Mouse (Mus musculus) layer of hippocampus, adult 9-10 months (tissue): ENCODE data around the gene Tsx.
"Not testable (repeated sequence)": the region's sequence is repeated elsewhere in the genome, so short reads cannot be mapped to it uniquely, and the experiment has no call there.

Experiments used
- DNase-seq: peaks from one replicate; pipeline ENCODE4 v3.0.0; 2022; ENCODE audit warnings: low spot score

Tsx gene

DNA sequence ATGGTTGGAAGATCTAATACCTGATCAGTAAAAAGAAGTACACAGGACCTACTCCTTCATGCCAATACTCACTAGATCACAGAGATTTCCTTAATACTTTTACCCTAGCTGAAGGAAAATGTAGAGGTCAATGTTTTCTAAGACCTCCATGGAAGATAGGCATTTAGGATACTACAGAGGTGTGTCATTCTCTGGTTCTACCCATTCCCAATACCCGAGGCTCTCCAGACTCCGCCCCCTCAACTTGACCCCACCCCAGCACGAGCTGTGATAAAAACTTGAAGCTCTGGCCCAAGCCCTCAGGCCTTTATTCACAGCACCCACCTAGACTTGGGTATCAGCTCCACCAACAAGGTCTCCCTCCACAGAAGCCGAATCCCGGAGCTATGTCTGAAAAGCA lies at the start of gene Tsx:
Tsx (plus strand) TSS at position 301 of the 400 bp plus-strand sequence.
- no peak for DNase-seq

DNA sequence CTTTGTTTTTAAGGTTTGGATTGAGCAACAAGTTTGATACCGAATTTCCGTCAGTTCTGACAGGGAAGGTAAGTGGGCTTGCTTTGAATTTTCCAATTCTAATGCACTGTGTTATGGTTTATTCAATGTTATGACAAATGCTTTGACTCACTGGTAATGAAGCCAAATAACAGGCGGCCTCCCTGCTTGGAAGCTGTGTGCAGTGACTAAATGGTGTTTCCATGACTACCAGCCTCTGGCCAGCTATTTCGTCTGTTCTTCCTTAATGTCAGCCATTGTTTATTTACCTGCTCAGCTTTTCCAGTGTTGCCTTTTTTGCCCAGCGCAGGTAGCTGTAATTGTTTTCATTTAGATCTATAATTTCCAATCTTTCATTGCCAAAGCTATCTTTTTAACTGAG lies 48.1 kb upstream of the Tsx start:
- DNase-seq = no peak

DNA sequence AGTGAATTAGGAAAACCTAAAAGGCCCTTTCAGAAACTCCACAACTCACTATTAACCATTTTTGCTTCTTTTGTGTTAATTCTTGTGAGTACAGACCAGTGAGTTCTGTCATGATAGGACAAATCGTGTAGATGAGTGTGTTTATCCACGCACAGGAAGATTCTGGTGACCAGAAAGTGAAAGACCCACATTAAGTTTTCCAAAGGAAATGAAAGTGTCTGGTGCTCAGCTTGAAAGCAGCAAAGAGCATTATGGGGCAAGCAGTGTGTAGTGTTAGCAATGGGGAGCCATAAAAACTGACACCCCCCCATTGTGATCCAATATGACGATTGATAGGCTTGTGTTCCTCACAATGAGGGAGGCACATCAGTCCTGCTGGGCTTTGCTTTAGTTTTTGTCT lies 45.6 kb upstream of the Tsx start:
- DNase-seq = no peak

DNA sequence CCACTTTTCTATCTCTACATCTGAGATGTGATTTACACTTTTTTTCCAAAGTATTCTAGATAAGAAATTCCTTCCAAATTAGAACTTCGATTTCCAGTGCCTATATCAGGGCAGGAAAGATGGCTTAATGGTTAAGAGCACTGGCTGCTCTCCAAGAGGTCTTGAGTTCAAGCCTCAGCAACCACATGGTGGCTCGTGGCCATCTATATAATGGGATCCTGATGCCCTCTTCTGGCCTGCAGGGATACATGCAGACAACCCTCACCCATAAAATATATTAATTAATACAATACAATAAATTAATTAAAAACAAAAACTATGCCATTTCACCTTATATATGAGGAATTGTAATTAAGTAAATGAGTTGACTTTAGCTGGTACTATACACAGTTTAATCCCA lies 43.0 kb upstream of the Tsx start:
- DNase-seq = no peak

DNA sequence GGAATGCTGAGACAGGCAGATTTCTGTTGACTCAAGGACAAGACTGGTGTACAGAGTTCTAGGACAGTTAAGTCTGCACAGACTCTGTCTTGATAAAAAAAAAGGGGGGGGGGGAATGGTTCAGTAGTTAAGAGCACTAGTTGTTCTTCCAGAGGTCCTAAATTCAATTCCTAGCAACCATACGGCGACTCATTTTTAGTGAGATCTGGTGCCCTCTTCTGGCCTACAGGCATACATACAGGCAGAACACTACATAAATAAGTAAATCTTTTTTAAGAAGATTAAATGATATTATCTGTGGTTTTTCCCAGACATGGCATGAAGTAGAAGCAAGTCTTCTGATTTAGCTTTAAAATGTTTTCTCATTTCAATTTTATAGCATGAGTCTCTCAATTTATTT lies 42.6 kb upstream of the Tsx start:
- DNase-seq = no peak

DNA sequence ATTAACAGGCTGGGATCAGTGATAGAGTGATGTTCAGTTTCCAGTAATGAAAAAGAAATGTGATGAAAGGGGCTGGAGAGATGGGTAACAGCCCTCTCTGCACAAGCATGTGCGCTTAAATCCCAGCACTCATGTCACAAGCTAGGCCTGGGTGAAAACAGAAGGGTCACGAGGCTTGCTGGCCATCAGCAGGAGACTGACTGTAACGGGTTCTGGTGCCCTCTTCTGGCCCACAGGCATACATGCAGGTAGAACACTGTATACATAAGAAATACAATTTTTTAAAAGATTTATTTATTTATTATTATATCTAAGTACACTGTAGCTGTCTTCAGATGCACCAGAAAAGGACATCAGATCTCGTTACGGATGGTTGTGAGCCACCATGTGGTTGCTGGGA lies 40.0 kb upstream of the Tsx start:
- no peak for DNase-seq

DNA sequence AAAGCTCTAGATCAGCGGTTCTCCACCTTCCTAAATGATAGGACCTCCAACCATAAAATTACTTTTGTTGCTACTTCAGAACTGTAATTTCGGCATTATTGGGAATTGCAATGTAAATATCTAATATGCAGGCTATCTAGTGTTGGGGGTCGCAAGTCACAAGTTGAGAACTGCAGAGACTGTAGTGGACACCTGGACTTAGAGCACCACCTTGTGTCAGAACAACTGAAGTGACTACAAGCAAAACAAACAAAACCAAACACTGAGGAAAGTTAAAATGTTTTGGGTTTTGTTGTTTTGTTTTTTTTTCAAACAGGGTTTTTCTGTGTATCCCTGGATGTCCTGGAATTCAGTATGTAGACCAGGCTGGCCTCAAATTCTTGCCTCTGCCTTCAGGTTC lies 29.7 kb upstream of the Tsx start:
- no peak for DNase-seq

DNA sequence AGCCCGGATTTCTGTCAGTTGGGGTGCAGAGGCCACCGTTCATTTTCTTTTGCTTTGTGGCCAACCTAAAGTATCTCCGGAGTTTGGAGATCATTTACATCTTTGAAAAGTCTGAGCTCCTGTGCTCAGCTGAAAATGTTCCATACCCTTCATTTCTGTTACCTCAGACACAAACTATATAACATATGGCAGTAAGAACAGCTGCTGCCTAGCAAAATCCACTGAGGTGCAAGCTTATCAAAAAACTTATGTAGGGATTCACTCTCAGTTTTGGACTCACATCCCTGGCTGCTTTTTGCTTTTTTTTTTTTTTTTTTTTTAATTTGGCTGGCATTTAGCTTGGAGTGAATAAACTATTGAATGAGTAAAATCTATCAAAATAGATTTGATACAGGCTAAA lies 26.1 kb upstream of the Tsx start:
- no peak for DNase-seq

DNA sequence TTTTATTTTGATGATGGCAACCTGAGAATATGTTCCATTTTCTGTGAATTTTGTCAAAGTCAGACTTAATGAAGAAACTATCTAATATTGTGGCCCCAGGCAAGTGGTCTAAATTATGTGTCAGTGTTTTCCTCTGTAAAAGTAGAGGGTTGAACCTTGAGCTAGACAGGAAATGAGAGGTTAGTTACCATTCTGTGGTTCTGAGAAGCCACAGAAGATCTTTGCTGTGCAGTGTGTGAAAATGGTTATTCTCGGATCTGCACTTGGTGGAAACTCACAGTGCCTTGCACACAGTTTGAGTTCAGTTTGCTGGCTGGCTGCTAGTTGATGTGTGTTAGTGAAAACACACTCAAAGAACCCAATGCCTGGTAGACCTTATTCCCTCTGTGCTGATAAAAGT lies 20.4 kb upstream of the Tsx start:
- no peak for DNase-seq

DNA sequence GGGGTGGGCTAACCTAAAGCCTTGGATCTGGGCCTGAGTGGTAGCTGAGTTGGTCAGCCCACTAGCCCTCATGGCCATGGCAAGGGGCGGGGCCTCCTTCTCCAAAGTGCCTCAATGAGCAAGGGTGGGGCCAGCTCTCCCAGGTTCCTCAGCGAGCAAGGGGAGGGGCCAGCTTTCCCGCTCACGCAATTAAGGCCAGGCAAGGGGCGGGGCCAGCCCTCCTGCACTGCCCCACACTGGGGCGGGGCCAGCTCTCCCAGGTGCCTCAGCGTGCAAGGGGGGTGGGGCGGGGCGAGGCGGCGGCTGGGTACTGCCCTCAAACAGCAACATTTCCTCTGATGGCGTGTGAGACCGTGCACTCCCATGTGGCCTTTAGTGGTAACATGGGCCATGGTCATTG lies 9.2 kb upstream of the Tsx start:
- no peak for DNase-seq

DNA sequence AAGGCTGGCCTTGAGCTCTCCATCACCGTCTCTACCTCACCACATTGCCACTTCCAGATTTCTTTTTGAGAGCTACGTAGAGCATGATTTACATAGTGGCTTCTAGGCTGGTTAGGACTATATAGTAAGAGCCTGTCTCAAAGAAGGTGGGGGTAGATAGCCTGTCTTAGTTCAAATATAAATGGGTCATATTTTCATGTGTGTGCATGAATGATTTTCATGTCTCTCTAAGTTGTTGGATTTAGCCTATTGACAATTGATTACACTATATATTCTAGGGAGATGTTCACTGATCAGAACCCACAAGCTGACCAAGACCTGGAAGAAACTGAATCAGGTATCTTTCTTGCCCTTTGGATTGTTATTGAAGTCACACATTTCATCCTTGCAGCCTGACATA lies 7.4 kb downstream of the Tsx start, which contains the start of gene Gm26992:
Gm26992 (plus strand) TSS at position 301 of the 400 bp plus-strand sequence.
- no peak for DNase-seq

DNA sequence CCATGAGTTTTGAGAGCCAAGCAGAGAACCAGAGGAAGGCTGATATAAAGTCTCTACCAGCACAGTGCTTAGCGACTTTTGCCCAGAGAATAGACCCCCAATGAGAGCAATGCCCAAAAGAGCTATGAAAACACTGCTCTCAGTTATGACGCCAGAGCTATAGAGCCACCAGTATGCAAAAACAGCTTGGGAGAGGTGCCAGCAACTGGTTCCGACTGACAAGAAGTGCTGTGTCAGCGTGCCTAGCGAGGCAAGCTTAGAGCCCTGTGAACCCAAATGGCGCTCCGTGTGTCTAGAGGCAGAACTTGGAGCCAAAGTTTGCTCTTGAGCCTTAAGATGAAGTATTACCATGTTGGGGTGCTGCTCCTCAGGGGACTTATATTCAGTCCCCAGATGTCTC lies 13.4 kb downstream of the Tsx start:
- no peak for DNase-seq

DNA sequence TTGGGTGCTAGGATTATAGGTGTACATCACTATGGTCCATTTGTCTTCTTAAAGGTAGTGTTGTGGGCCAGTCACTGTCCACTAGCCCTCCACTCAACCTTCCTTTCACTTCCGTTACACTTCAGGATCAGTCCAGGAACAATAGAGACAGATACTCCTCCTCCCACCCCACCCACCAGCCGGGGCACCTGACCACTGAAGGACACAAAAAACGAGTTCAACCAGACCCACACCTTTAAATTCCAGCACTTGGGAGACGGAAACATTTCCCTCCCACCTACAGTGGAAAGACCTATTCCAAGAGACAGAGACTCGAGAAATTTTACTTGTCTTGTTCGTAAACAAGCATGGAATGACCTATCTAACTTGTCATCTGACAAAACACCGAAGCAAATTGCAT lies 18.0 kb downstream of the Tsx start:
- no peak for DNase-seq

DNA sequence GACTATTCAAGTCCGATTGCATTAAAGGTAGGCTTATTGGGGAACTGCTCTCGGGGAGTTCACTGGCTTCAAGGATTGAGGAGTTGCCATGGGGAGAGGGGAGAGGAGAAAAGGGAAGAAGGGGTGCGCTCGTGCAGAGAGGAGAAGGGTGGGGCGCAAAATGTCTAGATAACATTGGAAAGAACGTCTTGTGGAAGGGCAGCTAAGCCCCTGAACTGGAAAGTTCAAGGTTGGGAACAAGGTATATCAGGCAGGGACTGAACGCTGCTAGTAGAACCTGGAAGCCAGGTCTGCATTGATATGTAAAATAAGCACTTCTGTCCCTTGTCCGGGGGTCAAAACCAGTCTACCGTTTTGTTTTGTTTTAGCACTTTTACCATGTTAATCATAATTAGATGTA lies 23.8 kb downstream of the Tsx start:
- DNase-seq = no peak

DNA sequence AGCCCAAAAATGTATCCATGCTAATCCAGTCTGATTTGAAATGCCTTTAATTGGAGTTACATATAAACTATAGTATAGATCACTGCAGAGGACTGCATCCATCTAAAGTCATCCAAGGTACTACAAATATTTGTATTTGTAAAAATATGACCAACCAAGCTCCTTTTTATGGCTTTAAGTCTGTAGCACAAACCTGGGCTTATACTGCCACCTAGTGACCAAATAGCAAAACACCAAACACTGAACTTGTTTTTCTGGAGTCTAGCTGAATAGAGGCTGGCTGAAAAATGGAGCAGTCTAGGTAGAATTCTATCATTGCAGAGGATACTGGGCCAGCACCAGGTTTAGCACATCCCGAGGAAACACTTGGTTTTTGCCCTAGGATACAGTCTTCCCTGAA lies 26.5 kb downstream of the Tsx start:
- no peak for DNase-seq

DNA sequence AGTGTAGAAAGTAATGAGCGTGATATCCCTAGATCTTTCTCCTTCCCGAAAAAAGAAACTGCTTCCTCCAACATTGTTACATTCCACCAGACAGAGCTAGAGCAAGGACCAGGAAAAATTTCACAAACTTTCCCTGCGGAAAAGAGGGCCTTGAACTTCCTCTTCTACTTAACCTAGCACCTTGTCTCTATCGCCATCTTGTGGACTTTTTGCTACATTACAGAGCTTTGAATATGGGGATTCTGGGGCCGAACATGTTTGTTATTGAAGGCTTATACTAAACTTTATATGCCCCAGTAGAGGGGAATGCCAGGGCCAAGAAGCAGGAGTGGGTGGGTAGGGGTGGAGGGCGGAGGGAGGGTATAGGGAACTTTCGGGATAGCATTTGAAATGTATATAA lies 29.5 kb downstream of the Tsx start:
- DNase-seq = peak; percentile 51

DNA sequence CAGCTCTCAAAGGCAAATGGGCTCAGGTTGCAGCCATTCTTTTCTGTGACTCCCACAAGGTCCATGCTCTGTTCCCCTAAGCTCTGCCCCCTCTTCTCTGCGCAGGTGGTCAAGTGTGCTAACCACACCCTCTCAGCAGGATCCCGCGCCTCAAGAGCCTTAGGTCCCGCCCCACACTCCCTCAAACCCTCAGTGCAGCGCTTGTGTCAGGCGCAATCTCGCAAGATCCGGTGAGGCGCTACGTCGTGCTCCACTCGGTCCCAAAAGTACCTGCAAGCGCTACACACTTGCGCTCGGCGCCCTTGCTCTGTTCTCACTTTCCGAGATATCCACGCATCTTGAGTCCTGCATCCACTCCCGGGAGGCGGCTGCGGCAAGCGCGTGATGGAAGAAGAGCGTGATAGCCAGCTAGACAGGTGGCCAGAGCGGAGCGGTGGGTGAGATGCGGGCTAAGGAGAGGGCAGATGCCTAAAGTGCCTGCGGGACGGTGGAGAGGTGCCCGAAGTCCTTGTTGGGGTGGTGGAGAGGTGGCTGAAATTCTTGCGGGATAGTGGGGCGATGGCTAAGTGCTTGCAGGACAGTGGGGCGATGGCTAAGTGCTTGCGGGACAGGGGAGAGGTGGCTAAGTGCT lies 33.4 kb downstream of the Tsx start:
- no peak for DNase-seq

DNA sequence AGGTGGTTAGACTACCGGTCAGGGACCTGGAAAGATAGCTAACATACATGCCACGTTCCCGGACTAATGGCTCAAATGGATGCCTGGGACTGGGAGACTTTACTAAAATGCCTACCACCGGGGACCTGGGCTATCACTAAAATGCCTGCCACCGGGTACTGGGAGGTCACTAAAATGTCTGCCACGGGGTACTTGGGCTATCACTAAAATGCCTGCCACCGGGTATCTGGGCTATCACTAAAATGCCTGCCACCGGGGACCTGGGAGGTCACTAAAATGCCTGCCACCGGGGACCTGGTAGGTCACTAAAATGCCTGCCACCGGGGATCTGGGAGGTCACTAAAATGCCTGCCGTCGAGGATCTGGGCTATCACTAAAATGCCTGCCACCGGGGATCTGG lies 34.2 kb downstream of the Tsx start:
- not testable (repeated sequence) for DNase-seq

DNA sequence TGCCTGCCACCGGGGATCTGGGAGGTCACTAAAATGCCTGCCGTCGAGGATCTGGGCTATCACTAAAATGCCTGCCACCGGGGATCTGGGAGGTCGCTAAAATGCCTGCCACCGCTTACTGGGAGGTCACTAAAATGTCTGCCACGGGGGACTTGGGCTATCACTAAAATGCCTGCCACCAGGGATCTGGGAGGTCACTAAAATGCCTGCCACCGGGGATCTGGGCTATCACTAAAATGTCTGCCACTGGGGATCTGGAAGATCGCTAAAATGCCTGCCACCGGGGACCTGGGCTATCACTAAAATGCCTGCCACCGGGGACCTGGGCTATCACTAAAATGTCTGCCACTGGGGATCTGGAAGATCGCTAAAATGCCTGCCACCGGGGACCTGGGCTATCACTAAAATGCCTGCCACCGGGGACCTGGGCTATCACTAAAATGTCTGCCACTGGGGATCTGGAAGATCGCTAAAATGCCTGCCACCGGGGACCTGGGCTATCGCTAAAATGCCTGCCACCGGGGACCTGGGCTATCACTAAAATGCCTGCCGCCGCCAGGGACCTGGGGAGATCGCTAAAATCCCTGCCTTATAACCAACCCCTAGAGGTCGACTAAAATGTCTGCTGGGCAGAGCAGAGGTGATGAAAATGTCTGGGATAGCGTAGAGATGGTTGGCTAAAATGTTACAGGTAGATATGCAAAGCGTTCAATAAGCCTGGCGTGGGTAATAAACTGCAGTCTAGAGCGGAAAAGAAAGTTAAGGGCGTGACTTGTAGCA lies 34.9 kb downstream of the Tsx start:
- DNase-seq = not testable (repeated sequence)

DNA sequence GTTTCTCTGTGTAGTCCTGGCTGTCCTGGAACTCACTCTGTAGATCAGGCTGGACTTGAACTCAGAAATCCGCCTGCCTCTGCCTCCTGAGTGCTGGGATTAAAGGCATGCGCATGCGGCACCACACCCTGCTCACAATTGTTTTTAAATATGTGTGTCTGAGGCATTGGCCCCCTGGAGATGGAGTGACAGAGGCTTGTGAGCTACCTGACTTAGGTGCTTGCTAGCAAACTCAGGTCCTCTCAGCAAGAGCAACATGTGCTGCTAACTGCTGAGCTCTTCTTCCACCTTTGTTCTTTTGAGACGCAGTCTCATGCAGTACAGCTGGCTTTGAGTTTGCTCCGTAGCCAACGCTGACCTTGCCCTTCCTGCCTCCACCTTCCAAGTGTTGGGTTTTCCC lies 38.5 kb downstream of the Tsx start:
- no peak for DNase-seq

DNA sequence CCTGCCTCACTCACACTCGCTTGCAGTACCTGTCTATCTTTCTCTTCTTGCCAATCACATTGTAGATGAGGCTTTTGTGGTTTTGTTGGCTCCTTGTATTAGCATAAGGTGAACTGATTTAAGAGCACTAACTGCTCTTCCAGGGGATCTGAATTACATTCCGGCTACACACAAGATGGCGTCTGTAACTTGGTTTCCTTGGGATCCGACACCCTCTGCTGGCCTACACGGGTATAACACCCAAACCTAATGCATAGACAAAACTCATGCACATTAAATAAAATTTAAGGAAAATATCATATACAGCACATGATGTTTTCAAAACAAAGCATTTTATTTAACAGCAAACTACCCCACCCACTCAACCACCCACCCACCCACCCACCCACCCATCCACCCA lies 45.8 kb downstream of the Tsx start:
- DNase-seq = no peak

DNA sequence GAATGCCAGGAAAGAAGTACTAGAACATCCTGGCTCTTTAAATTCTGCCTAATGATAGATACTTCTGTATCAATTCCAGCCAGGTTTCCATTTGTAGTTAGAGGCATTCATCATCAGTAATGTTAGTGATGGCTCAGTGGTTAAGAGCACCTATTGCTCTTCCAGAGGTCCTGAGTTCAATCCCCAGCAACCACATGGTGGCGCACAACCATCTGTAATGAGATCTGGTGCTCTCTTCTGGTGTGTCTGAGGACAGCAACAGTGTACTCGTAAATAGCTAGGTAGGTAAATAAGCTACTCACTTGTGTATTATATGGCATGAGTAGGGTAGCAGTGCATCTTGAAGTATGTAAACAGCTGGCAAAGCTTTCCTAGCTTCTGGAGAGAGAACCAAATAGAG lies 54.7 kb downstream of the Tsx start:
- DNase-seq = no peak

DNA sequence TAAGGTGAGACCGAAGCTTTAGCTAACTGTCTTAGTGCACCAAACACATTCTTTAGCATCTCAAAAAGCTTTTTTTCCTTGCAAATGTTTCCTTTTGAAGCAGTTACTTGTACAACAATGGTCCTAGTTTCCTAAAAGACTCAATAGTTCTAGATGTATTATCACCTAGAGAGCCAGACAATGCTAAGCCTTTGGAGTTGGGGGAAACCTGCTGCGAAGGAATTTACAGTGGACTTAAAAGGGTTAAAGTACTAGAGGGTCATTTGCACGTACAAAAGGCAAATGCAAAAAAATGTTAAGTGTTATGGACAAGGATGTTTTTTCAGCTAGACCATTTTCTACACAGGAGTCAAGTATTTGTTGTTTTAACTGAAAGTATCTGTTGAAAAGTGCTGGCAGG lies 58.1 kb downstream of the Tsx start:
- DNase-seq = no peak
